Mouse (Mus musculus): ENCODE results near the gene Lrrc8d. TPM values are rescaled to one million over a fixed set of nuclear protein-coding genes. Genes with fewer than 3 reads are reported as not detected.

Lrrc8d gene
- 0.09 and 0.10 TPM in 2 replicates for polyA plus RNA-seq (2012)

- H3K9me3 ChIP-seq (ENCODE audit: control insufficient read depth, low read length) = no peaks in the 10 kb centered on the region
- H3K4me3 ChIP-seq (replicated peaks) = peak within 1 kb of the TSS; percentile 75
- H3K4me1 ChIP-seq (ENCODE audit: control insufficient read depth) = peaks cover 38% of the 10 kb centered on the region
- no peaks in the 10 kb centered on the region for H3K36me3 ChIP-seq (ENCODE audit: control insufficient read depth)
- TF ChIP-seq TAL1 (IDR thresholded peaks at IDR 0.05; ENCODE audit: low read length) (no peak), GATA1 (IDR thresholded peaks at IDR 0.05; ENCODE audit: low read length) (no peak)
- H3K27me3 ChIP-seq (ENCODE audit: control insufficient read depth) = peaks cover 51% of the 10 kb centered on the region
Measured at GRCm38 (mm10) chr5:105699141-105700069, at the start of gene Lrrc8d. Gene Lrrc8d (plus strand): TSS chr5:105699969.

GRCm38 (mm10) chr5:105650728-105651479, 48.9 kb upstream of the Lrrc8d start:
- peaks cover 2% of the 10 kb centered on the region; the same call in 1 of the 2 replicates for H3K27me3 ChIP-seq (ENCODE audit: control insufficient read depth)
- H3K4me1 ChIP-seq (ENCODE audit: control insufficient read depth) = peaks cover 11% of the 10 kb centered on the region
- H3K4me3 ChIP-seq (replicated peaks) = no peak overlapping the region
- no peaks in the 10 kb centered on the region for H3K36me3 ChIP-seq (ENCODE audit: control insufficient read depth)
- TF ChIP-seq TAL1 (IDR thresholded peaks at IDR 0.05; ENCODE audit: low read length) (no peak), GATA1 (IDR thresholded peaks at IDR 0.05; ENCODE audit: low read length) (no peak)
- H3K9me3 ChIP-seq (ENCODE audit: control insufficient read depth, low read length) = no peaks in the 10 kb centered on the region

GRCm38 (mm10) chr5:105651561-105651991, 48.2 kb upstream of the Lrrc8d start:
- peaks cover 11% of the 10 kb centered on the region for H3K4me1 ChIP-seq (ENCODE audit: control insufficient read depth)

GRCm38 (mm10) chr5:105654237-105655063, 45.3 kb upstream of the Lrrc8d start:
- Histone ChIP-seq H3K9me3 (ENCODE audit: control insufficient read depth, low read length) (no peaks in the 10 kb centered on the region), H3K36me3 (ENCODE audit: control insufficient read depth) (no peaks in the 10 kb centered on the region), H3K27me3 (ENCODE audit: control insufficient read depth) (peaks cover 2% of the 10 kb centered on the region; the same call in 1 of the 2 replicates), H3K4me3 (replicated peaks) (no peak overlapping the region), H3K4me1 (ENCODE audit: control insufficient read depth) (peaks cover 11% of the 10 kb centered on the region)
- TF ChIP-seq TAL1 (IDR thresholded peaks at IDR 0.05; ENCODE audit: low read length) (no peak), GATA1 (IDR thresholded peaks at IDR 0.05; ENCODE audit: low read length) (no peak)

More at GRCm38 (mm10) chr5:105651561-105651991, 48.2 kb upstream of the Lrrc8d start:
- Histone ChIP-seq H3K27me3 (ENCODE audit: control insufficient read depth) (peaks cover 2% of the 10 kb centered on the region; the same call in 1 of the 2 replicates), H3K9me3 (ENCODE audit: control insufficient read depth, low read length) (no peaks in the 10 kb centered on the region), H3K36me3 (ENCODE audit: control insufficient read depth) (no peaks in the 10 kb centered on the region), H3K4me3 (replicated peaks) (no peak overlapping the region)
- TF ChIP-seq TAL1 (IDR thresholded peaks at IDR 0.05; ENCODE audit: low read length) = no peak
- TF ChIP-seq GATA1 (IDR thresholded peaks at IDR 0.05; ENCODE audit: low read length) = no peak

- Histone ChIP-seq H3K9me3 (ENCODE audit: control insufficient read depth, low read length) (no peaks in the 10 kb centered on the region), H3K27me3 (ENCODE audit: control insufficient read depth) (peaks cover 2% of the 10 kb centered on the region; the same call in 1 of the 2 replicates), H3K36me3 (ENCODE audit: control insufficient read depth) (no peaks in the 10 kb centered on the region), H3K4me1 (ENCODE audit: control insufficient read depth) (peaks cover 11% of the 10 kb centered on the region), H3K4me3 (replicated peaks) (no peak overlapping the region)
- TF ChIP-seq TAL1 (IDR thresholded peaks at IDR 0.05; ENCODE audit: low read length) (no peak), GATA1 (IDR thresholded peaks at IDR 0.05; ENCODE audit: low read length) (no peak)
Measured at GRCm38 (mm10) chr5:105655100-105655734, 44.6 kb upstream of the Lrrc8d start.

- no peaks in the 10 kb centered on the region for H3K27me3 ChIP-seq (ENCODE audit: control insufficient read depth)
- H3K9me3 ChIP-seq (ENCODE audit: control insufficient read depth, low read length) = no peaks in the 10 kb centered on the region
- no peaks in the 10 kb centered on the region for H3K4me1 ChIP-seq (ENCODE audit: control insufficient read depth)
- no peak overlapping the region for H3K4me3 ChIP-seq (replicated peaks)
- TF ChIP-seq TAL1 (IDR thresholded peaks at IDR 0.05; ENCODE audit: low read length) (no peak), GATA1 (IDR thresholded peaks at IDR 0.05; ENCODE audit: low read length) (no peak)
- no peaks in the 10 kb centered on the region for H3K36me3 ChIP-seq (ENCODE audit: control insufficient read depth)
Measured at GRCm38 (mm10) chr5:105661894-105662293, 37.9 kb upstream of the Lrrc8d start.

GRCm38 (mm10) chr5:105666930-105667329, 32.8 kb upstream of the Lrrc8d start:
- Histone ChIP-seq H3K27me3 (ENCODE audit: control insufficient read depth) (no peaks in the 10 kb centered on the region), H3K4me3 (replicated peaks) (no peak overlapping the region), H3K36me3 (ENCODE audit: control insufficient read depth) (no peaks in the 10 kb centered on the region), H3K4me1 (ENCODE audit: control insufficient read depth) (no peaks in the 10 kb centered on the region), H3K9me3 (ENCODE audit: control insufficient read depth, low read length) (no peaks in the 10 kb centered on the region)
- TF ChIP-seq GATA1 (IDR thresholded peaks at IDR 0.05; ENCODE audit: low read length) (no peak), TAL1 (IDR thresholded peaks at IDR 0.05; ENCODE audit: low read length) (no peak)

GRCm38 (mm10) chr5:105667411-105667810, 32.4 kb upstream of the Lrrc8d start:
- TF ChIP-seq TAL1 (IDR thresholded peaks at IDR 0.05; ENCODE audit: low read length) (no peak), GATA1 (IDR thresholded peaks at IDR 0.05; ENCODE audit: low read length) (no peak)
- H3K9me3 ChIP-seq (ENCODE audit: control insufficient read depth, low read length) = no peaks in the 10 kb centered on the region
- H3K4me3 ChIP-seq (replicated peaks) = no peak overlapping the region
- H3K27me3 ChIP-seq (ENCODE audit: control insufficient read depth) = no peaks in the 10 kb centered on the region
- no peaks in the 10 kb centered on the region for H3K36me3 ChIP-seq (ENCODE audit: control insufficient read depth)
- no peaks in the 10 kb centered on the region for H3K4me1 ChIP-seq (ENCODE audit: control insufficient read depth)
